9 mouse cellular contexts compared by ENCODE assay signal in the genomic region with DNA sequence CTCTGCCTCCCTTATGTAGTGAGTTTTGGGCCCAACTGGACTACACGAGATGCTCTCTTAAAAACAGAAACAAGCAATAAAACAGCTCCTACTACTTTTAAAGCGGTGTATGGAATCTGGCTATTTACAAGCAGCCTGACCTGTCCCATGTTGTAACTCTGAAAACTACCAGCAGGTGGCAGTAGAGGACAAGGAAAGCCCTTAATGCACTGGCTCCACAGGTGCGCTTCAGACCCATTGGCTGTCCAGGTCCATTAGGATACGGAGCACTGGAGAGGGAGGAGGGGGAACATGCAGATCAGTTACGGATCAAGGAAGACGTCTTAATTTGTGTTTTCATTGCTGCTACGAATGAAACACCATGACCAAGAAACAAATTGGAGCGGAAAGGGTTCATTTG. TPM values are rescaled to one million over a fixed set of nuclear protein-coding genes. Genes with fewer than 3 reads are reported as not detected.
DNase-seq lines count a peak whose midpoint lies in the region; ATAC-seq and TF ChIP-seq lines count a peak whose summit lies in the region.
"Had no signal": no experiment of that assay in that cellular context is flagged by ENCODE, and none has a peak within 500 bp of the region (broad histone marks: within the 10 kb centered on the region; RNA-seq: fewer than 3 reads in every experiment).

No protein-coding gene starts in this region.

- H3K27ac ChIP-seq in ES-E14 (ENCODE audit: insufficient read depth, low read depth, low read length, poor library complexity, severe bottlenecking), result no peak overlapping the region
- no peak overlapping the region for H3K27ac ChIP-seq in bone marrow macrophage, adult 2 months (ENCODE audit: insufficient read depth, low read depth, low read length)
- no peak overlapping the region for H3K27ac ChIP-seq in hindbrain, embryonic 14.5 days
- H3K27ac ChIP-seq: lung, embryonic 15.5 days had no signal

- peak; percentile 89 for TF ChIP-seq CTCF in bone marrow macrophage, adult 2 months (IDR thresholded peaks at IDR 0.05; ENCODE audit: low read depth, low read length)

- H3K9ac ChIP-seq in ES-E14 (ENCODE audit: insufficient read depth, low read depth, low read length, poor library complexity, severe bottlenecking), result no peak overlapping the region
- H3K9ac ChIP-seq in hindbrain, embryonic 14.5 days, result no peak overlapping the region
- H3K9ac ChIP-seq: lung, embryonic 15.5 days had no signal

- H3K4me3 ChIP-seq in ES-E14 (ENCODE audit: insufficient read depth in 1 of 2, low read depth in 1 of 2, low read length in 2 of 2, poor library complexity in 1 of 2, severe bottlenecking in 1 of 2), result no peak overlapping the region
- no peak overlapping the region for H3K4me3 ChIP-seq in bone marrow macrophage, adult 2 months (ENCODE audit: insufficient read depth, low read length)
- no peak overlapping the region for H3K4me3 ChIP-seq in hindbrain, embryonic 14.5 days (replicated peaks; ENCODE audit: low read length)
- H3K4me3 ChIP-seq: lung, embryonic 15.5 days had no signal

- no peaks in the 10 kb centered on the region for H3K27me3 ChIP-seq in hindbrain, embryonic 14.5 days (ENCODE audit: control insufficient read depth, insufficient read depth, low read length)

- WGBS in hindbrain, embryonic 14.5 days, result 16% methylated on average over 8 of the region's 8 CpGs

- in situ Hi-C loops in ES-E14 (cut with MboI; ENCODE audit: low sequenced_read_pairs in 2 of 2, unreplicated experiment in 2 of 2), result loop anchor here in 1 of 2 experiments (10.0 to 25.0 kb wide), 3 partner anchors 195 to 637 kb away; no protein-coding TSS in a partner anchor

- H3K9me3 ChIP-seq in ES-E14 (ENCODE audit: control insufficient read depth, insufficient read depth, low read depth, low read length), result no peaks in the 10 kb centered on the region
- H3K9me3 ChIP-seq in hindbrain, embryonic 14.5 days (ENCODE audit: control insufficient read depth, low read length), result no peaks in the 10 kb centered on the region
- H3K9me3 ChIP-seq: lung, embryonic 15.5 days had no signal

- no peak for TF ChIP-seq POLR2A in bone marrow macrophage, adult 2 months (IDR thresholded peaks at IDR 0.05; ENCODE audit: borderline replicate concordance, low read depth, low read length)

- H3K36me3 ChIP-seq in ES-E14 (ENCODE audit: control insufficient read depth, insufficient read depth, low read length, poor library complexity, severe bottlenecking), result no peaks in the 10 kb centered on the region
- no peaks in the 10 kb centered on the region for H3K36me3 ChIP-seq in hindbrain, embryonic 14.5 days (replicated peaks; ENCODE audit: control insufficient read depth, insufficient read depth)
- H3K36me3 ChIP-seq: lung, embryonic 15.5 days had no signal

- H3K4me1 ChIP-seq in ES-E14 (ENCODE audit: control insufficient read depth in 2 of 2, insufficient read depth in 2 of 2, low read length in 2 of 2, poor library complexity in 1 of 2), result peaks cover 0 to 7% of the 10 kb centered on the region in 2 experiments; a peak in 2 of 4 replicates
- no peaks in the 10 kb centered on the region for H3K4me1 ChIP-seq in bone marrow macrophage, adult 2 months (ENCODE audit: control insufficient read depth, insufficient read depth, low read length)
- H3K4me1 ChIP-seq in hindbrain, embryonic 14.5 days (replicated peaks; ENCODE audit: control insufficient read depth, insufficient read depth, low read length), result no peaks in the 10 kb centered on the region
- H3K4me1 ChIP-seq: lung, embryonic 15.5 days had no signal

- DNase-seq in ES-E14 (ENCODE audit: low read depth, low spot score), result peak; percentile 94
- DNase-seq in hindbrain, embryonic 14.5 days (ENCODE audit: low spot score), result peak; percentile 96
- DNase-seq in layer of hippocampus, postnatal 36 days, result peak; percentile 71 to 81
- peak; percentile 88 for DNase-seq in right cerebral cortex, postnatal 14 days
- peak; percentile 84 for DNase-seq in urinary bladder, postnatal 25 days (ENCODE audit: low spot score)

- ATAC-seq in erythroblast, adult 5-6 weeks (replicated peaks; ENCODE audit: low FRiP score, poor library complexity, severe bottlenecking), result peak; percentile 81
- ATAC-seq in hindbrain, embryonic 14.5 days (ENCODE audit: low FRiP score), result no peak
- peak; percentile 76 for ATAC-seq in megakaryocyte-erythroid progenitor cell, adult 5-6 weeks (replicated peaks; ENCODE audit: low FRiP score, low TSS enrichment, poor library complexity, severe bottlenecking)

- no peak overlapping the region for H3K4me2 ChIP-seq in hindbrain, embryonic 14.5 days (replicated peaks)
- H3K4me2 ChIP-seq: lung, embryonic 15.5 days had no signal

TF ChIP-seq in ES-E14, 5 proteins besides CTCF, POLR2A, EP300 and RAD21:
- TF ChIP-seq MAFK (IDR thresholded peaks at IDR 0.05; ENCODE audit: insufficient read depth, low read depth, low read length), result no peak
- no peak for TF ChIP-seq CHD2 (IDR thresholded peaks at IDR 0.05; ENCODE audit: low read depth, low read length)
- TF ChIP-seq ZC3H11A (IDR thresholded peaks at IDR 0.05; ENCODE audit: borderline replicate concordance, low read depth, low read length), result peak; percentile 95
- peak; percentile 62 for TF ChIP-seq ZNF384 (IDR thresholded peaks at IDR 0.05; ENCODE audit: low read depth, low read length)
- TF ChIP-seq HCFC1 (IDR thresholded peaks at IDR 0.05; ENCODE audit: borderline replicate concordance, insufficient read depth, low read length), result no peak

RNA-seq across cellular contexts. Expression of a gene that starts 19.8 kb away (rescaled TPM):
- total RNA-seq in ES-E14 (2012; rRNA removed), result 10.7 and 12.1 TPM in 2 replicates
- polyA plus RNA-seq in bone marrow macrophage, adult 2 months (2012; ENCODE audit: insufficient read depth, insufficient read length, missing spikeins), result 5.3 and 6.5 TPM in 2 replicates
- 1.0 and 1.3 TPM in 2 replicates for total RNA-seq in erythroblast, adult 5-6 weeks (2015; ENCODE audit: low replicate concordance)
- total RNA-seq in erythroblast, adult 5-6 weeks (2017; ENCODE audit: low replicate concordance), result 2.4 TPM in 1 of 2 replicates, not detected in the other
- polyA plus RNA-seq in hindbrain, embryonic 14.5 days (2014; fragmentation: Nextera tagmentation; extraction: Ambion mirVana), result 11.7 and 12.5 TPM in 2 replicates
- total RNA-seq in layer of hippocampus, postnatal 36 days (2021), result 10 to 100 TPM; 16.3 to 17.8 TPM
- 4.2 and 5.6 TPM in 2 replicates for total RNA-seq in megakaryocyte-erythroid progenitor cell, adult 5-6 weeks (2014; fragmentation: Nextera tagmentation)
- 1.9 and 3.8 TPM in 2 replicates for total RNA-seq in megakaryocyte-erythroid progenitor cell, adult 5-6 weeks (2017)

RNA-seq across cellular contexts. Expression of a gene that starts 19.9 kb away (rescaled TPM):
- 40.1 and 47.3 TPM in 2 replicates for total RNA-seq in ES-E14 (2012; rRNA removed)
- polyA plus RNA-seq in bone marrow macrophage, adult 2 months (2012; ENCODE audit: insufficient read depth, insufficient read length, missing spikeins), result 94.1 and 124 TPM in 2 replicates
- total RNA-seq in erythroblast, adult 5-6 weeks (2015; ENCODE audit: low replicate concordance), result 113 and 131 TPM in 2 replicates
- total RNA-seq in erythroblast, adult 5-6 weeks (2017; ENCODE audit: low replicate concordance), result 37.8 and 105 TPM in 2 replicates
- 58.7 and 60.1 TPM in 2 replicates for polyA plus RNA-seq in hindbrain, embryonic 14.5 days (2014; fragmentation: Nextera tagmentation; extraction: Ambion mirVana)
- total RNA-seq in layer of hippocampus, postnatal 36 days (2021), result 10 to 100 TPM; 79.7 to 84.2 TPM
- 69.5 and 95.9 TPM in 2 replicates for total RNA-seq in megakaryocyte-erythroid progenitor cell, adult 5-6 weeks (2014; fragmentation: Nextera tagmentation)
- 30.5 and 40.1 TPM in 2 replicates for total RNA-seq in megakaryocyte-erythroid progenitor cell, adult 5-6 weeks (2017)

RNA-seq across cellular contexts. Expression of a gene that starts 20.1 kb away (rescaled TPM):
- total RNA-seq in ES-E14 (2012; rRNA removed), result 37.3 and 41.7 TPM in 2 replicates
- polyA plus RNA-seq in bone marrow macrophage, adult 2 months (2012; ENCODE audit: insufficient read depth, insufficient read length, missing spikeins), result 33.3 and 35.3 TPM in 2 replicates
- 15.5 and 30.9 TPM in 2 replicates for total RNA-seq in erythroblast, adult 5-6 weeks (2015; ENCODE audit: low replicate concordance)
- total RNA-seq in erythroblast, adult 5-6 weeks (2017; ENCODE audit: low replicate concordance), result 29.1 and 31.1 TPM in 2 replicates
- 23.7 and 26.3 TPM in 2 replicates for polyA plus RNA-seq in hindbrain, embryonic 14.5 days (2014; fragmentation: Nextera tagmentation; extraction: Ambion mirVana)
- total RNA-seq in layer of hippocampus, postnatal 36 days (2021), result 10 to 100 TPM; 30.1 to 34.0 TPM
- 38.5 and 43.2 TPM in 2 replicates for total RNA-seq in megakaryocyte-erythroid progenitor cell, adult 5-6 weeks (2014; fragmentation: Nextera tagmentation)
- total RNA-seq in megakaryocyte-erythroid progenitor cell, adult 5-6 weeks (2017), result 35.4 and 55.3 TPM in 2 replicates

RNA-seq across cellular contexts. Expression of a gene that starts 31.3 kb away (rescaled TPM):
- 1.3 and 1.9 TPM in 2 replicates for total RNA-seq in ES-E14 (2012; rRNA removed)
- polyA plus RNA-seq in bone marrow macrophage, adult 2 months (2012; ENCODE audit: insufficient read depth, insufficient read length, missing spikeins), result not detected in 2 replicates
- total RNA-seq in erythroblast, adult 5-6 weeks (2015; ENCODE audit: low replicate concordance), result 0.58 TPM in 1 of 2 replicates, not detected in the other
- not detected in 2 replicates for total RNA-seq in erythroblast, adult 5-6 weeks (2017; ENCODE audit: low replicate concordance)
- polyA plus RNA-seq in hindbrain, embryonic 14.5 days (2014; fragmentation: Nextera tagmentation; extraction: Ambion mirVana), result 0.87 and 1.4 TPM in 2 replicates
- total RNA-seq in layer of hippocampus, postnatal 36 days (2021), result 10 to 100 TPM; 36.3 to 39.0 TPM
- not detected in 2 replicates for total RNA-seq in megakaryocyte-erythroid progenitor cell, adult 5-6 weeks (2014; fragmentation: Nextera tagmentation)
- total RNA-seq in megakaryocyte-erythroid progenitor cell, adult 5-6 weeks (2017), result 0.05 TPM in 1 of 2 replicates, not detected in the other

RNA-seq across cellular contexts. Expression of a gene that starts 43.4 kb away (rescaled TPM):
- total RNA-seq in ES-E14 (2012; rRNA removed), result 13.2 and 15.9 TPM in 2 replicates
- 15.9 and 16.3 TPM in 2 replicates for polyA plus RNA-seq in bone marrow macrophage, adult 2 months (2012; ENCODE audit: insufficient read depth, insufficient read length, missing spikeins)
- 10.6 and 12.7 TPM in 2 replicates for total RNA-seq in erythroblast, adult 5-6 weeks (2015; ENCODE audit: low replicate concordance)
- total RNA-seq in erythroblast, adult 5-6 weeks (2017; ENCODE audit: low replicate concordance), result 0.17 and 5.4 TPM in 2 replicates
- polyA plus RNA-seq in hindbrain, embryonic 14.5 days (2014; fragmentation: Nextera tagmentation; extraction: Ambion mirVana), result 4.7 and 5.4 TPM in 2 replicates
- 10 to 100 TPM; 84.3 to 90.6 TPM for total RNA-seq in layer of hippocampus, postnatal 36 days (2021)
- 48.1 and 55.1 TPM in 2 replicates for total RNA-seq in megakaryocyte-erythroid progenitor cell, adult 5-6 weeks (2014; fragmentation: Nextera tagmentation)
- 1.1 TPM in 1 of 2 replicates, not detected in the other for total RNA-seq in megakaryocyte-erythroid progenitor cell, adult 5-6 weeks (2017)
